Mouse (Mus musculus): ENCODE measurements around the gene Ces1e.

GRCm38 (mm10) chr8:93234068-93234467 lies 4.6 kb upstream of the Ces1e start:
- TF ChIP-seq EP300 (IDR thresholded peaks at IDR 0.05) (no peak), CTCF (IDR thresholded peaks at IDR 0.05) (no peak)
